Mouse (Mus musculus): ENCODE results near the gene Tmem200a.
A peak's percentile ranks its signal among the peaks of the same experiment; 100 is the strongest.

The Tmem200a gene

DNA sequence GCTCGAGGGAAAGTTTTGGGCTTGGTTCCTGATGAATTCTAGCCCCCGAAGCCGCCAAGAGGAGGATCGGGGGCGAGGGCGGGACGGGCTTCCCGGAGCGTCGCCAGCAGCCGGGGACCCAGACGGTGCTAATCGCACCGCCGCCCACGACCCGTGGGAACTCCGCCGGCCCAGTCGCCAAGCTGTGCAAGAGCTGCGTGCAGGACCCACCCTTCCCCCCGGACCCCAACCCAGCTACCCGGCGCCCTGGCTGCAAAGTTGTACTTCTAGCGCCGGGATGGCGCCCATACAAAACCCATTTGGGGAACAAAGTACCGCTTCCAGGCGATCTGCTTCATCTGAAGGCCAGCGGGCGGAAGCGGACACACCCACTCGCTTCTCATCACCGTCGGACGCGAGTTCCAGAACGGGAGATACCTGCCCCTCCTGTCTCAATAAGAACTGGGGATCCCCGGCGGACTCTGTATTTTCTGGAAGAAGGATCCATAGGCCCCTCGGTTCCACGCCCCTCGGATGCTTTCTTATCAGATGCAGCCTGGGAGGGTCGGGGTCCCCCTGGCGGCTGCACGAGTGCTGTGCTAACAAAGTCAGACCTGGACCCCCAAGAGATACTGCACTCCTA lies at the start of gene Tmem200a:
Gene Tmem200a, minus strand, starts transcription at position 532 of the 622 bp plus-strand sequence.
- no peak for DNase-seq (ENCODE audit: low read depth, low spot score)

DNA sequence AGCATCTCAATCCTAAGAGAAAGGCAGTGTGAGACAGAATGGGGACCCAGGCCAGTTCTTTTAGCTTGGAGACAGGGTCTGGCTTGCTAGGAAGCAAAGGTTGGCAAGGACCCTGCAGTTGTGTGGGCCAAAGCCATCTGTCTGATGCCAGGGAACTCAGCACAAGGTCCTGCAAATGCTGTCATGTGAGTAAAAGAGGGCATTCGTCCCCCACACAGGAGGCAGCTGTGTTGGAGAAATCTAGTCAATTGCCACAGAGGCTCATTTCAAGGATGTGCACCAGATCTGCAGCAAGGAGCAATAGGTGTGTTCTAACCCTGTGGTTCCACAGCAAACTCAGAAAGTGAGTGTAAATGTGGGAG lies 41.0 kb upstream of the Tmem200a start:
- DNase-seq (ENCODE audit: low read depth, low spot score): no peak

DNA sequence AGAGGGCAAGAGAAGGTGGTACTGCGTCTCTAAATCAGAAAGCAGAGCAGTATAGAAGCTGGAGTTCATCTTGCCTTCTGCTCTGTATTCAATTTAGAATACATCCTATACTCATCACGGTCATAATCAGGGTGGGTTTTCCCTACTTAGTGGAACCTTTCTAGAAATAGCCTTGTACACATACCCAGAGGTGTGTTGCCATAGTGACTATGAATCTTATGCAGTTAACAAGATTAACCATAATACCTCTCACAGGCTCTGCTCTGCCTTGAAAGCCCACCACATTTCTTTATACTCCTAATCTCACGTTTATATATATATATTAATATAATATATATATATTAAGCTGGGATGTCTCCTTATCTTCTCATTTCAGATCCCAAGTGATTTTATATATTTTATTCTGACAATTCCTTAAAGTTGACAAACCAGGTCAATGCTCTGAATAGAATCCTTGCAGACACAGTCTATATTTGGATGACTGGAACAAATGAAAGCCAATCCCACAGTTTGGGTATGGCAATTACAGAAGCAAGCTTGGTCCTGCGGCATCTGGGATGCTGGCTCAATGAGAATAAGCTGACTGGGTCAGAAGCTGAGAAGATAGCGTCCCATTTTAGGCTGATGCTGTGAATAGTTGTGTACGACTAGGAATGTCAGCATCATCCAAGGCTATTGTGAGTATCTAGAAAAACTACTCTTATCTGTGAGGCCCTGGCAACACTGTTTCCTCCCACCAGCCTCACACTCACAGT lies 40.4 kb upstream of the Tmem200a start:
- DNase-seq (ENCODE audit: low read depth, low spot score): no peak

DNA sequence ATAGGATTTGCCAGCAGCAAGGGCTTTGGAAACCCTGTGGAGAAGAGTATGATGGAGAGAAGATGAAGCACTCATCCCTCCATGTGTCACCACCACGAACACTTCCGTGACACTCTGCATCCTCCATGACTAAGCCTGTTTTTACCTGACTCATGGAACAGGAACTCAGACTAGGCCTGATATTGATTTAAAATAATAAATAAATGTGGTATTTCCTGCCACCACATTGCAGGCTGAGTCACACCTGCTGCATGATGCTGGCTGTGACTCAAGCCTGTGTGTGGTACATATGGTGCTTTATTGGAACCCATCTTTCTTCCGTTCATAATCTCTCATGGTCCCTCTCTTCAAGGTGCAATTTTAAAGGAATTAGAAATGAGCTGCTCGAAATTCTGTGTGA lies 35.6 kb upstream of the Tmem200a start:
- no peak for DNase-seq (ENCODE audit: low read depth, low spot score)

DNA sequence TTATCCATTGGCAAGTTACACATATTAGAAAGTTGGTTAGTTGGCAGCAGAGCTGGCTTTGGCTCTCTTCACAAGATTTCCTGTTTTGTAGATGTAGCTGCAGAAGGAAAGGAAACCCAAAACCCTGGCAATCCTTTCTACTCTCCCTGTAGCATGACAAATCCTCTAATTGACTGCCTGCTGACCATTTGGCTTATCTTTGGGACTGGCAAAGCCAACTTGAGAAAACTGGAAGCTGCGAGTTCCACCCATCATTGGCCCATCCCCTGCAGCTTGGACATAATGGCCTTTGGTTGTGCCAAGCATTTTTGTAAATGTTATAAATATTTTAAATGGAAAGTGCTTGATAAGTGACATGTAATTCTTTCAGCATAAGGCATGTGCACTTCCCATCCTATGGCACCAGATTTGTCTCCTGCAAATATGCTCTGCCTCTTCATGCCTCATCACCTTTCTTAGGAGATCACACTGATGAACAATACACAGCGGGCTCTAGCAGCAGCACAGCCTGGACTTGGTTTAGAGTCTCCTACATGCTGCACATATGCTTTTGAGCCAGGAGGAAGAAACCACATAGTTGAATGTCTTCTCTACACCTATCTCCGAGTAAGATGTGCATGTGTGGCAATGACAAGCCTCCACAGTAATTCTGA lies 24.6 kb upstream of the Tmem200a start:
- no peak for DNase-seq (ENCODE audit: low read depth, low spot score)

DNA sequence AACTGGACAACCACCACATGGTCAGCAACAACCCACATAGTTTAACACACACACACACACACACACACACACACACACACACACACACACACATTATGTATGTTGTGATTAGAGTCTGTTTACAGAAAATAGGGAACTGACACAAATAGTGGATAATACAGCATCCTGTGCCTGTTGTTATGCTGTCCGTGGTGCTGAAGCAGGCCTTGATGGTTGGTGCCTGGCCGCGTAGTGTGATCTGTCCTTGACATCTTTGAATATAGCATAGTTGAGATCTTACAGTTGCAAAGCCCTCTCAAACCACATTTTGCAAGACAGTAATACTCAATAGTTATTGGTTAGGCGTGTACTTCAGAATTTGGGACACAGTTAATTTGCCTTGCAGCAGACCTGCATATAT lies 3.2 kb upstream of the Tmem200a start:
- DNase-seq (ENCODE audit: low read depth, low spot score): peak; percentile 1

DNA sequence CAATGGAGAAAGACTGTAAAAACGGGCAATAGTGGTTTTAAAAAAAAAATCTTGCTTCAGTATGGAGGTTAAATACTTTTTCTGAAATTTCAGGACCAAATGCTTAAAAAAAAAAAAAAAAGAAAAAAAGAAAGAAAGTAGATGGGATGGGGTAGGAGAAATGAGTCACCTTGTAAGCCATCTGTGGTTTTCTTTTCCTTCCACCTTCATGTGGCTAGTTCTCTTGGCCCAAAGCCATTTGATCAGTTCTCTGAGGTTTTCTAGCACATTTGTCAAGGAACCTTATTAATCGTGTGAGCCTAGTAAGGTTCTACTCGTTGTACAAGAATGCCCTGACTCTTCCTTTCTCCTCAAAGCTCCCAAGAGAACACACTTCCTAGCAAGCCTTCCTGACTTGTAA lies 826 bp upstream of the Tmem200a start:
- DNase-seq (ENCODE audit: low read depth, low spot score): no peak

DNA sequence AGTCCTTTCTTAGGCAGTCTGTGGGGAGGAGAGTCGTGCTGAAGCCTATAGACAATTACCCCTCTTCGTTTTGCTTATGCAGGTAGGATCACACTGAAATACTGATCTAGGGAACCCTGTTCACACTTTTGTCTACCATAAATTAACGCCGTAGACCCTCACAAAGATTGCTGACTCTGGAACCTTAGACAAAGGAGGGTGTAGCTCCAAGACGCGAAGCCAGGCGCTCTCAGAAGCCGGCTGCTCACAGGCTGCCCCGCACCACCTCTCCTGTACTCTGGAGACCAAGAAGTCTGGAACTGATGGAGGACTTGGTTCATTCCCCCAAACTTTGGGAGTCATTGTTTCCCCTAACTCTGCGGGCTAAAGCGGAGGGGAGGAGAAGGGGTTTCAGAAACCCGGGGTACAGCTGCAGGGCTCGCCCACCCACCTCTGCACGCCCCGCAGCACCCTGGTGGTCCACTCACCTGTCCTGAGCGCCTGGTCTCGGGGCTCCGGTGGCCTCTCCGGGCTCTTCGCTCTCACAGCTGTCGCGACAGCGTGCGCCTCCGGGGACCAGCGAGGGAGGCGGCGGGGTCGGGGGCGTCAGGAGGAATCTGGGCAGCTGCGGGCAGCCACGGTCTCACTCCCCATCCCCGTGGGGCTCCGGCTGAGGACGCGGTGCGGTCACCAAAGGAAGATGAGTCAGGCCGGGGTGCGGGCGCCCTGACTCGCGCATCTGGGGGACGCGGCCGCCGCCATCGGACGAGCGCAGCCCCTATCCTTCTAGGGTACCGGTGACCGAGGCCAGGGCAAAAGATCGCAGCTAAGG lies 976 bp downstream of the Tmem200a start, which contains the start of gene Gm9767:
Gene Gm9767, plus strand, starts transcription at position 585 of the 811 bp plus-strand sequence.
- DNase-seq (ENCODE audit: low read depth, low spot score): no peak

DNA sequence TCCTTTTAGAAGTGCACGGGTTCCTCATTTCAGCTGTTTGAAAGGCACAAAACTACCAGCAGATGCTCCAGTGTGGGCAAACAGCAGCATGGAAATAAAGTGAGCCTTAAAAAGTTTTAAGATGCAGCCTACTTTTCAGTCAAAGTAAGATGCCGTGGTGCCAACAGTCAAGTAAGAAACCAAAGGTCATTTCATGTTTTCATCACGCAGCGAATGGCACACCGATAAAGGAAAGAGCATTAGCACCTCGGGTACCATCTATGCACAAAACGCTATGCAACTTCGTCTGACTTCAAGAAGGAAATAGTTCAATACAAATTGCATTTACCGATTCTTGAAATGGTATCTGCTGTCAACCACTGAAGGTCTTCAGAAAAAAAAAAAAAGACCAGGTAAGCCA lies 1.9 kb downstream of the Tmem200a start:
- no peak for DNase-seq (ENCODE audit: low read depth, low spot score)

DNA sequence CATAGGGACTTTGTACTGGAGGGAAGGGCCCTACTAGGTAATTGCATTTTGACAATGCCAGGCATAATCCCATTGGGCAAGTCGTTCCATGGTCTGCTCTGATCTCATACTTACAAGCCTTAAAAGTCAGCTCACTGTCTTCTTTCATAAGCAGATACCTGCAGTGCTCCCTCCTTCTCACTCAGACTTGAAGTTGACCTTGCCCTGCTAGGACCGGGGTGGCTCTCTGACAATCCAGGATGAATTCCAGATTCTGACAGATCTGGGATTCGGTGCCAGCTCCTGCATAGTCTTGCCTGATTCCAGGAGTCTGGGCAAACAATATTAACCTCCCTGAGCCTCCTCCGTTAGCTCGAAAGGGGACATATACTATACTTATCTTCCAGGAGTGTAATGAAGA lies 6.9 kb downstream of the Tmem200a start:
- no peak for DNase-seq (ENCODE audit: low read depth, low spot score)

DNA sequence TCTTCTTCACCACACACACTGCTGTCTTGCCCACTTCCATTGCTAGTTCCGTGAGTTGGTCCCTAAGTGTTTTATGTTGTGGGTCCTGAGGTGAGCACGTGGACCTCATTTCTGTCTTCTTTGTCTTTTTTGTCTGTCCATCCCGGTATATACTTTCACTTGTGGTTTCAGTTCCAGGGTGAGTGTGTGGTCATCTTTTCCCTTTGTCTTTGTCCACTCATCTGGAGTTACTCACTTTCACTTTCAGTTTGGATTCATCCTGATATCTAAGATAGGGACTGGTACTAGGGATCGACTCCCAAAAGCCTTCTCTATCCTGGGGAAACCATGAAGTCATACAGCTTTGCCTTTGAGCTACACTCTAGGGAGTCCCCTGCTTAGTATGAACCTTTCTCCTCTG lies 15.8 kb downstream of the Tmem200a start:
- DNase-seq (ENCODE audit: low read depth, low spot score): no peak

DNA sequence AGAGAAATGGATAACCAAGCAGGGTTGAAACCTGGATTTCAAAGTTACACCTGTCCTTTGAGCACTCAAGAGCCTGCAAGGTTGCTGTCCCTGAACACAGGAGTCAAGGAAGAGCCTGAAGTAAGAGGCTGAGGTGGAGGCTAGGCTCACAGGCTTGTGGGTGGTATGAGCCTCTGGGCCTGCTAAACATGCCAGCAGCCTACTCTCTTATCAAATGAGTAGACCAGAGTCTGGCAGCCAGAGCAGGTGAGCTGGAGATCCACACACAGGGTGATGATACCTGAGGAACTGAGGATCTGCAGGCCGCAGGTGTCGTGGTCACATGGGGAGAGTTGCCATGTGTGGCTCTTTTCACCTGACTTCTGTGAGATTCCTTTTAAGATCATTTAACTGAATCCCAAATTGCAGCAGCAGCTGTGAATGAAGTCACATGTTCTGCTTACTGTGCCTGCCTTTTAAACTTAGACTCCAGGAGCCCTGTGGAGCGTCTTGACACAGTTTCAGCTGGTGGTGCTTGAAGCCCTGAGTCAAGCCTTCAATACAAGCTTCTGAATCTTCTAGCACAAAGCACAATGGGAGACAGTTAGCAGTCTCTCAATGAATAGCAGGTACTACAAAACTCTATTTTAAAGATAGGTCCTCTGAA lies 19.1 kb downstream of the Tmem200a start:
- DNase-seq (ENCODE audit: low read depth, low spot score): no peak

DNA sequence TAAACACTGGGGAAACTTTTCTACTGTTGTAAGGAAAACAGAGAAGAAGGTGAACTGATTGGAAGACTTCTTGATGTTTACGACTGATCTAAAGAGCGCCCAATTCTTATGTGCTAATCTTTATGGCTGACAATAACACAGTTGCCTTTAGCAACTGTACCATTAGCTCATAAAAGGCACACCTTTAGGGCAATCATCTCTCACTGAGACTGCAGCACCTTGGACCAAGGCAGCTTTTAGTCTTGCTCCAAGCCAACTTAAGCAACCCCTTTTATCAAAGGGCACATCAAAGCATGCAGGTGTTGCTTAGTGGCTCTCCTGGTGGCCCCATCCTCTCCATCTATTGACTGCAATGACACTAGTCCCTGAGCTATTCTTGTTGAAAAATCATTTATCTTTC lies 27.7 kb downstream of the Tmem200a start:
- DNase-seq (ENCODE audit: low read depth, low spot score): no peak

DNA sequence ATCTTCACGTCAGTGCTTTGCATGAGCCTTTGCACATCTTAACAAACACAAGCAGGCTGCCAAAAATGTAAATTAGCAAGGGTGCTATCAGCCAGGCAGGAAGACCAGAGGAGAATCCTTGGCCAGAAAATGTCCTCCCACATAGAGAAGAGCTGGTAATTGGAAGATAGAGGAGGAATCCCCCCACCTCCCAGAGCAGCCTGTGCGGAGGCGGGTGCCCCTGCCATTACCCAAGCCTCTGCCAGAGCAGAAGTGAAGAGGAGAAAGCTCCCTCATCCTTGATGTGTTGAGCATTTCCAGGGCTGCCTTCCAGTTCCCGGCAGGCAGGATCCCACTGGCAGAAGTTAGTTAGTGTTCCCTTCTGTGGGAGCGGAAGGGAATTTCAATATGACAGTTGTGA lies 43.9 kb downstream of the Tmem200a start:
- DNase-seq (ENCODE audit: low read depth, low spot score): no peak

DNA sequence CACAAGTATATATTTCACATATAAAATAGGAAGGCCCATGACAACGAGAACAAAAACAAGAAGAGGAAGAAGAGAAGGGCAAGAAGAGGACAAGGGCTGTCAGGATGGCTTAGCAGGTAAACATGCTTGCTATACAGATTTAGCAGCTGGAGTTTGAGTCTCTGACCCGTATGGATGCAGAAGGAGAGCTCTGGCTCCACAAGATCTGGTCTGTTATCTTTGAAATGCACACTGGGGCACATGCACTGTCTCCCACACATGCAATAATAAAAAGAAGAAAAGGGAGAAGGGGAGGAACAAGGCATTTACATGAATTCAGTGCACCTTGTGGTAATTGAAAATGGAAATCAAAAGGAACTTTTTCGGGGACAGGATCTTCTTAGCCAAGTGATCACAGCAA lies 60.1 kb downstream of the Tmem200a start:
- no peak for DNase-seq (ENCODE audit: low read depth, low spot score)

DNA sequence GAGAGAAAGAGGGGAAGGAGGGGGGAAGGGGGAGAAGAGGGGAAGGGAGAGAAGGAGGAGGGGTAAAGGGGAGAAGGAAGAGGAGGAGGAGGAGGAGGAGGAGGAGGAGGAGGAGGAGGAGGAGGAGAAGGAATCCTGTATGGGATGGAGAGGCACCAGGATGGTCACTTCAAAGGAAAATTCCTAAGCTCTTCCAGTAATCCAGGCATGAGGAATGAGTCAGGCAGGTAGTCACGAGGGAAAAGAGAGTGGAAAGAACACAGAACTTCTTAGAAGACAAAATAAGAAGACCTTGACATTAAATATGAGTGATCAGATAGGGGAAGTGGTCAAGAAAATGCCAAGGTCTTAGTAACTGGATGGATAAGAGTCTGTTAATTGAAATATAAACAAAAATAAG lies 64.6 kb downstream of the Tmem200a start:
- no peak for DNase-seq (ENCODE audit: low read depth, low spot score)

DNA sequence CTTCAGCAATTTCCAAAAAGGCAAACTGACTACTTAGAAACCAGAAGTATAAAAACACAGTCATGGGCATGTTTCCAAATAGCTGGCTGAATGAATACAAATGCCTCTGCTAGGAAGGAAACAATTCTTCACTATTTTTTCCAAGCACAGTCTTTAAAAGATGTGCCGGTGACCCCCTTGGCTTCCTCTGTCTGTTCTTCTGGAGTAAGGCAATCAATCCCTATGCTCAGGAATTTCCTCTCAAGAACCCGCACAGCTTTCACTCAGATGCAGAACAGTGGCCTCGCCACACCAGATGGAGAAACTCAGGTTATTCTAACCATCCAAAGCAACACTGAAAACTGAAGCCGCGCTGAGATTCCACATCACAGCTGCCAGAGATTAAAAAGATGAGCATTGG lies 69.9 kb downstream of the Tmem200a start:
- no peak for DNase-seq (ENCODE audit: low read depth, low spot score)

DNA sequence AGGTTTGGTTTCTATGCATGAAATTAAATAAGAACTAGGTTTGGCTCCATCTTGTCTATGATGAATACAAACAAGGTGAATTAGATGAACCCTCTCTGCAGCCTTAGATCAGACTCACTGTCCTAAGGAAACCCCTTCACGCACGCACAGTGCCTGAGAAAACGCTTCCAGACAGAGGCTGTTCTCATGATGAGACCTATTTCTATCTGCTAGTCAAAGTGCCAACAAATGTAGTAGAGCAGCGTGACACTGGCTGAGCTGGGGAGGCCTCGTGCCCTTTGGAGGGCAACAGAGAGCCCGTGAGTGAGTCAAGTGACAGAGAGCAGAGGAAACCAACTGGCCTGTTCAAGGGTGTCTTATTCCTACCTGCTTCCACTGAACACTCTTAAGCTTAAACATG lies 73.4 kb downstream of the Tmem200a start:
- DNase-seq (ENCODE audit: low read depth, low spot score): no peak

DNA sequence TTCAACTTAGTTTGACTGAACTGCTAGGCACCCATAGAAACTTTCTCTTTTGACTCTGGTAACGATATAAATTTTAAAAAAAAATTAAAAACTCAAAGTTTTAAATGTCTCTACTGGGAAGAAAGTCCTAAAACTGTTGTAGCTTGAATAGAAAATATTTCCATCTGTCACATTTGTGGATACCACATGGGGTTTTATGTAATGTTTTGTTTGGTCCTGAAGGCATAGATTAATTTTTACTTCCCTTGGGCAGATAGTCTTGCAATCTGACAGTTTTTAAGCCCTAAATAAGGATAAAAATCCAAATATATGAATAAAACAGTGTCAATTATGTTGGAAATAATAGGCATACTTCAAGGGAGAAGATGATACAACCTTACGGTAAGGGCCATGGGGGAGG lies 78.0 kb downstream of the Tmem200a start:
- no peak for DNase-seq (ENCODE audit: low read depth, low spot score)

DNA sequence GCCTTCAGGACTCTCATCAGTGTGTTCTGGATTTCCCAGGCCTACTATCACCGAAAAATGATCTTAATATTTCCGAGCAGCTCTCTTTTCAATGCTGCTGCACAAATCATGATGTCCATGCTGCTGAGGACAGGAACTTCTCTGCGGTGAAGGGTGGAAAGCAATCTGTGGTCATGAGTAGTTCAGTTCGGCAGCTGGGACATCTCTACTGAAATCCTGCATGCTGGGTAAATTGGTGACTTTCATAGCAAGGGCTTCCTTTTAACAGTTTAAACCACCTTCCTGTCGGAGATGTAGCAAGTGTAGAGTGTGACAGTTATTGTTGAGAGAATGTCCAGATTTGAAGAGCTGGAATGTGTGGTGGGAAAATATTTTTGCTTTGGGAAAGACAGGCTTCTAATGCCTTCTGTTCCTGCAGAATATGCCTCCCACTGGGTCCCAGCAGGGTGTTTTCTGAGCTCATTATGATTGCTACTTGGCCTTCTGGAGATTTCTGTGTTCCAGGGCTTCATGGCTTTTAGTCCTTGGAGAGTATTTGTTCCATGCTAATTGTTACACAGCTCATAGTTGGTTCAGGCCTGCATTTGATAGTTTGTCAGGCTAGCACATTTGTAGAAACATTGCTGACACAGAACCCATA lies 79.4 kb downstream of the Tmem200a start:
- DNase-seq (ENCODE audit: low read depth, low spot score): no peak

DNA sequence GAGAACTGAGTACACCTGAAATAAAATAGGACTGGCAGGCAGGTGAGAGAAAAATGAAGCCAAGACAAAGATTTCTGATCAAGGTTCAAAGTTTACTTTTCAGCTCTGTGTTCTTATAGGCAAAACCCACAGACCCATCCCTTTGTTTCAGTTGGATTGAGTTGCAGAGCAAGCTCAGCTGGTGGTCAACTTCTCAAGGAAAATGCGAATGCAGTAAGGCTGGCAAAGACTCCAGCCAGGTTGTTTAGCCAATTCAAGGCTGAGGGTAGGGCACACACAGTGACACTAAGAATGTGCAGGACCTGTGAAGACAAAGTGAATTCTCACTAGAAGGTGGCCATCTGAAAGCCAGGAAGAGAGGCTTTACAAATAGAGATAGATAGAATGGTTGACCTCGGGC lies 94.8 kb downstream of the Tmem200a start:
- DNase-seq (ENCODE audit: low read depth, low spot score): no peak
